Mouse (Mus musculus) limb, embryonic 14.5 days (tissue): Measurements from ENCODE around the gene Abcg1. TPM values are rescaled to one million over a fixed set of nuclear protein-coding genes. Genes with fewer than 3 reads are reported as not detected.

Experiments used
- ATAC-seq: fragments of 200-750 bp; cut with Nextera tagmentation; 2 replicates; pipeline ENCODE4 v1.8.0; 2017; ENCODE audit warnings: low read depth, moderate number of reproducible peaks, moderate TSS enrichment; ENCODE audit not compliant: low FRiP score
- DNase-seq: peaks from one replicate; pipeline ENCODE4 v3.0.0-alpha.2; 2015; ENCODE audit warnings: low spot score
- H3K27ac ChIP-seq: fragments of 300-500 bp; sonication (generic); replicated peaks from 2 replicates; pipeline ENCODE4 v1.5.1; 2014; ENCODE audit warnings: low read depth, mild to moderate bottlenecking, low read length, moderate library complexity, mixed read lengths
- H3K27me3 ChIP-seq: fragments of 300-500 bp; sonication (generic); 2 replicates; pipeline ENCODE4 v1.6.1; 2014; ENCODE audit warnings: low read length, mixed read lengths; ENCODE audit not compliant: control insufficient read depth, insufficient read depth
- H3K36me3 ChIP-seq: fragments of 300-500 bp; sonication (generic); 2 replicates; pipeline ENCODE4 v1.6.1; 2014; ENCODE audit warnings: mild to moderate bottlenecking, low read length, moderate library complexity, mixed read lengths; ENCODE audit not compliant: control insufficient read depth, insufficient read depth
- H3K4me1 ChIP-seq: fragments of 300-500 bp; sonication (generic); 2 replicates; pipeline ENCODE4 v1.6.1; 2014; ENCODE audit warnings: antibody characterized with exemption, low read length, mixed read lengths; ENCODE audit not compliant: control insufficient read depth, insufficient read depth
- H3K4me2 ChIP-seq: fragments of 300-500 bp; sonication (generic); replicated peaks from 2 replicates; pipeline ENCODE4 v1.6.1; 2014; ENCODE audit warnings: low read depth, mild to moderate bottlenecking, low read length, moderate library complexity; ENCODE audit not compliant: severe bottlenecking
- H3K4me3 ChIP-seq: fragments of 300-500 bp; sonication (generic); replicated peaks from 2 replicates; pipeline ENCODE4 v1.5.1; 2014; ENCODE audit warnings: low read length
- H3K9ac ChIP-seq: fragments of 300-500 bp; sonication (generic); 2 replicates; pipeline ENCODE4 v1.6.1; 2014; ENCODE audit warnings: mild to moderate bottlenecking, low read depth, low read length, moderate library complexity; ENCODE audit not compliant: severe bottlenecking
- H3K9me3 ChIP-seq: fragments of 300-500 bp; sonication (generic); 2 replicates; pipeline ENCODE4 v1.6.1; 2016; ENCODE audit warnings: low read length; ENCODE audit not compliant: control insufficient read depth
- POLR2A ChIP-seq: fragments of 200-500 bp; IDR thresholded peaks from 2 replicates; pipeline ENCODE4 v1.8.0; 2012; ENCODE audit warnings: inconsistent platforms, mild to moderate bottlenecking, moderate library complexity, borderline replicate concordance; ENCODE audit not compliant: insufficient read depth, insufficient read length; ENCODE audit errors: extremely low read depth
- WGBS: fragments of 180-500 bp; shearing (Covaris S2); extraction: QIAGEN DNeasy Blood & Tissue Kit; methylation state at CpG from one replicate; pipeline ENCODE4 v1.1.7; 2014; 5-methylcytosine and 5-hydroxymethylcytosine counted together
- polyA plus RNA-seq, 2 experiments: library from polyadenylated mRNA; depleted of rRNA in 1 of 2; stranded (reverse) in 1 of 2; unstranded in 1 of 2; fragments of >200 nt; fragmentation: Nextera tagmentation in 1 of 2; extraction: Ambion mirVana in 1 of 2; gene quantifications; 2 replicates each; pipeline versions ENCODE4 v1.2.1 to v1.2.3; 2012 to 2014

Gene Abcg1
- polyA plus RNA-seq, 2 experiments: 3.4 to 6.8 TPM

DNA sequence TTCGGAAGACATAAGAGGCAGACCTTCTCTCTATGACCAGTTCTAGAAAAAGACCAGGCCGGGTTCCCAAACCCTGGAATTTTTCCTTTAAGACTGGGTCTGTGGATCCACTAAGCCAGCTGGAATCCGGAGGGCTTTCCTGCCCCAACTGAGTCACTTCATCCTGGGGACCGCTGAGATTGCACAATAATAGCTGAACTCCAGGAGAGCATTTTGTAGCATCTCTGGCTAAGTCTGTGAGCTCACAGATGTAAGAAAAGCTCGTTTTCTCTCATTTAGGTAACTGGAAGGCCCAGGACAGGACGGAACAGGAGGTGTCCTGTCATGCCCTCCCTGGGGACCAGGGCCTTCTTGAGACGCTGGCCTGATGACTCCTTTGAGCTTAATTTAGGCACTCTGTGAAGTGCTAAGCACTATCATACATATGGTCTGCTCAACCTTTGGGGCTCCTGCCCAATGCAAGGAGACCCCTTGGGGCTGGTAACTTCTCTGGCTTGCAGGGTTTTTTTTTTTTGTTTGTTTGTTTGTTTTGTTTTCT, 16.6 kb downstream of the Abcg1 start:
- Histone ChIP-seq H3K4me3 (no peak overlapping the region), H3K4me1 (peaks cover 47% of the 10 kb centered on the region), H3K4me2 (no peak overlapping the region; the same call in 1 of the 2 replicates)

DNA sequence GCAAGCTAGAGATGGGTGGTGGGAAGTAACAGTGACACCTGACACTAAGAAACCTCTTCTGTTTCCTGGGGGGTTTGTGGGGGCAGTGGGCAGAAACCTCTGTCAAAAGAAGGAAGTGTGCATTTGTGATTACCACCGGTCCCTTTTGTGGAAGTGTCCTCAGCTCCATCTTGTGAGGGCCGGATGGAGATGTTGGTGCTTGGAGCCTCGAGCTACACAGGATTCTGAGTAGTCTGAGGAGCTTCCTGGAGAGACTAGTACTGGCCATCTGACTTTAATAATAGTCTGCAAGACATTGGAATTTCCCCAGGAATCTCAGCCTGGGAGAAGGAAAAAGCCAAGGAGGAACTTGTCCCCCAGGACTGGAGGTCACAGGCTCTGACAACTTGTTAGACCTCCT, 17.2 kb downstream of the Abcg1 start:
- peaks cover 52% of the 10 kb centered on the region for H3K4me1 ChIP-seq
- H3K27me3 ChIP-seq: no peaks in the 10 kb centered on the region
- no peak for TF ChIP-seq POLR2A
- H3K4me2 ChIP-seq: no peak overlapping the region
- WGBS: 33% methylated on average over 3 of the region's 3 CpGs
- no peak overlapping the region for H3K27ac ChIP-seq
- no peak overlapping the region for H3K9ac ChIP-seq
- ATAC-seq (no peak), DNase-seq (no peak)
- no peak overlapping the region for H3K4me3 ChIP-seq
- no peaks in the 10 kb centered on the region for H3K36me3 ChIP-seq
- no peaks in the 10 kb centered on the region for H3K9me3 ChIP-seq

More for the DNA sequence above, 16.6 kb downstream of the Abcg1 start:
- Histone ChIP-seq H3K27ac (no peak overlapping the region), H3K9me3 (no peaks in the 10 kb centered on the region), H3K36me3 (no peaks in the 10 kb centered on the region), H3K27me3 (no peaks in the 10 kb centered on the region), H3K9ac (no peak overlapping the region)
- no peak for TF ChIP-seq POLR2A
- no peak for ATAC-seq
- 21% methylated on average over 7 of the region's 7 CpGs for WGBS
- DNase-seq: no peak

DNA sequence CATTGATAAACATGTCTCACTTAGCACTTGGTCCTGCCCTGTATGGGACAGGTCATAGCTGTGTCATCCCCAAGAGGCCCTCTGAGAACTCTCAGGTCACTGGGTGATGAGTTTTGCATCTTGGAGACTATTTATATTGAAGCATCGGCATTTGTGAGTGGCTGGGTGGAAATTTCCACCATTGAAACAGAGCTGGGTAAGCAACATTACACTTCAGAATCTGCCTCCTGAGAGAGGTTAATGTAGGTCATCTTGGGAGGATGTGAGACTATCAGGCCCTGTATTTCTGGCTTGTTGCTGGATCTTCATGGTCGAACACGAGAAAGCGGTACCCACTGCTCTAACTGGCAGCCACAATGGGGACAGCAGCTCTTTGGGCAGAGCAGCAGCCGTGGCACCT, 18.0 kb downstream of the Abcg1 start:
- Histone ChIP-seq H3K4me3 (no peak overlapping the region), H3K27ac (no peak overlapping the region), H3K4me1 (peaks cover 48% of the 10 kb centered on the region), H3K4me2 (no peak overlapping the region), H3K9me3 (no peaks in the 10 kb centered on the region), H3K36me3 (no peaks in the 10 kb centered on the region), H3K27me3 (no peaks in the 10 kb centered on the region), H3K9ac (no peak overlapping the region)
- WGBS: 86% methylated on average over 5 of the region's 5 CpGs
- ATAC-seq (no peak), DNase-seq (no peak)
- TF ChIP-seq POLR2A: no peak

DNA sequence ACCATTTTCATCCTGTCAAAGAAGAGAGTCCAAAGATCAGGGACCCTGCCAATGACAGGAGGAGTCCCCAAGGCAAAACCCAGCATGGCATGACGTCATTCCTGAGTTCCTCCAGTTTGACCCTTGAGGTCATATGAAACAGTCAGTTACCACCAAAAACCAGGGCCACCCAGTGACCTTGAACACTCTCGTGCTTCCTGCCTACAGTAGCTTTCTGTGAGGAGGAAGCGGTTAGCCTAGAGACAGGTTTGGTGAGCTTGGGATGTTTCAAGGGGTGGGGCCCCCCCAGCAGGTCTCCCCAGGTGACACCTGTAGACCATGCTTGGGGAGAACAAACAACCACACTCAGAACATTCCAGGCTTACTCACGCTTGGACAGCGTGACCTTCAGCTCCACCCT, 20.1 kb downstream of the Abcg1 start:
- DNase-seq (no peak), ATAC-seq (no peak)
- H3K4me3 ChIP-seq: no peak overlapping the region
- H3K9me3 ChIP-seq: no peaks in the 10 kb centered on the region
- no peaks in the 10 kb centered on the region for H3K27me3 ChIP-seq
- H3K4me1 ChIP-seq: peaks cover 28% of the 10 kb centered on the region
- H3K36me3 ChIP-seq: no peaks in the 10 kb centered on the region
- WGBS: 66% methylated on average over 5 of the region's 5 CpGs
- H3K4me2 ChIP-seq: no peak overlapping the region
- no peak overlapping the region for H3K27ac ChIP-seq
- no peak for TF ChIP-seq POLR2A
- no peak overlapping the region for H3K9ac ChIP-seq

DNA sequence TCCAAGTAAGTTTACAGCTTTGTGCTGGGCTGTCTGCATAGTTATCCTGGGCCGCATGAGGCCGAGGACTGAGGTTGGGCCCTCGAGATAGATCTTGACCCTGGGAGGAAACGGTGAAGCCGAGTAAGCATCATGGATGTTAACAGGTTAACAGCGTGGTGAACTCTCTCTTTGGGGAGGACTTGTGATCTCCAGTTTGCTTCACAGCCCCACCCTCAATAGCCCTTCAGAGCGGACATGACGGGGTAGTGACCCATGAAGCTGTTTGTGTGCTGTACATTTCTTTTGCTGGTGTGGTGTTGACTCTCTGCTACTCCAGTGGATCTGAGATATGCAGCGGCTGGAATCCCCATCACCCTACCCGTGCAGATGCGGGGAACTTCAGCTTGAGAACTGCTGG, 21.1 kb downstream of the Abcg1 start:
- 67% methylated on average over 11 of the region's 11 CpGs for WGBS
- peaks cover 18% of the 10 kb centered on the region for H3K4me1 ChIP-seq

More for the DNA sequence above, 21.1 kb downstream of the Abcg1 start:
- no peak for ATAC-seq
- H3K4me2 ChIP-seq: no peak overlapping the region
- no peak overlapping the region for H3K9ac ChIP-seq
- no peak overlapping the region for H3K4me3 ChIP-seq
- H3K36me3 ChIP-seq: no peaks in the 10 kb centered on the region
- no peaks in the 10 kb centered on the region for H3K27me3 ChIP-seq
- DNase-seq: no peak
- no peak for TF ChIP-seq POLR2A
- H3K27ac ChIP-seq: no peak overlapping the region
- H3K9me3 ChIP-seq: no peaks in the 10 kb centered on the region
